Mouse (Mus musculus) testis, adult 2 months (tissue): ENCODE results near the gene Epha8. TPM values are rescaled to one million over a fixed set of nuclear protein-coding genes. Genes with fewer than 3 reads are reported as not detected.

Experiments
- H3K27ac ChIP-seq: fragments of 200-500 bp; 2 replicates; pipeline ENCODE4 v1.5.1; 2012; ENCODE audit warnings: low read depth, low read length; ENCODE audit not compliant: control insufficient read depth, insufficient read depth
- H3K27me3 ChIP-seq: fragments of 200-500 bp; 2 replicates; pipeline ENCODE4 v1.6.1; 2012; ENCODE audit warnings: mild to moderate bottlenecking, low read length, moderate library complexity; ENCODE audit not compliant: control insufficient read depth, insufficient read depth
- H3K36me3 ChIP-seq: fragments of 200-500 bp; 2 replicates; pipeline ENCODE4 v1.6.1; 2012; ENCODE audit warnings: mild to moderate bottlenecking, low read length; ENCODE audit not compliant: control insufficient read depth, insufficient read depth
- H3K4me1 ChIP-seq: fragments of 200-500 bp; 2 replicates; pipeline ENCODE4 v1.6.1; 2012; ENCODE audit warnings: low read length; ENCODE audit not compliant: control insufficient read depth, insufficient read depth
- H3K4me3 ChIP-seq: fragments of 200-500 bp; 2 replicates; pipeline ENCODE4 v1.5.1; 2012; ENCODE audit warnings: low read depth, mild to moderate bottlenecking, low read length, moderate library complexity, mixed read lengths; ENCODE audit not compliant: control insufficient read depth
- CTCF ChIP-seq: fragments of 200-500 bp; IDR thresholded peaks from 2 replicates; pipeline ENCODE4 v1.5.1; 2012; ENCODE audit warnings: low read depth, mild to moderate bottlenecking, inconsistent platforms, low read length, moderate library complexity; ENCODE audit not compliant: control insufficient read depth, insufficient read depth, insufficient replicate concordance
- POLR2A ChIP-seq: fragments of 200-500 bp; IDR thresholded peaks from 2 replicates; pipeline ENCODE4 v1.6.1; 2012; ENCODE audit warnings: low read depth, mild to moderate bottlenecking, inconsistent platforms, low read length, moderate library complexity; ENCODE audit not compliant: control insufficient read depth
- polyA plus RNA-seq: library from polyadenylated mRNA; depleted of rRNA; stranded (reverse); fragments of >200 nt; gene quantifications from 2 replicates; pipeline ENCODE4 v1.2.3, GENCODE M21; 2012

Epha8 gene
- polyA plus RNA-seq, 1 experiment, result 2.0 TPM

DNA sequence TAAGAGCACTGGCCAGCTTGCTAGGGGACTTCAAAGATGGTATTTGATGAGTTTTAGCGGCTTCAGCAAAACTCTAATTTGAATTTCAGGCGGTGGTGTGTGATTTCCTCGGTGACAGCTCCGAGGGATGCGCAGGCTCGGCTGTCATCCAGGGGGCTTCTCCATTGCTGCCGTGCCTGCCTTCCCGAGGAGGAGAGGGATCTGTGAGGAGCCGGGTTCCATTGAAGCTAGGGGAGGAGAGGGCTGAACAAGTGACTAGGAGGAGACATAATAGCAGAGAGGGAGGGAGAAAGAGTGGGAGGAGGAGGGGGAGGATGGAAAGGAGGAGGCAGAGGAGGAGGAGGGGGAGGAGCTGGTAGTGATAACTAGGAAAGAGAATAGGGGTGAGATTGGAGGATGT is 10.9 kb upstream of the Epha8 start:
- Histone ChIP-seq H3K27ac (no peak overlapping the region), H3K27me3 (no peaks in the 10 kb centered on the region), H3K36me3 (no peaks in the 10 kb centered on the region), H3K4me1 (no peaks in the 10 kb centered on the region; the same call in 1 of the 2 replicates), H3K4me3 (no peak overlapping the region)
- TF ChIP-seq POLR2A (no peak), CTCF (no peak)

DNA sequence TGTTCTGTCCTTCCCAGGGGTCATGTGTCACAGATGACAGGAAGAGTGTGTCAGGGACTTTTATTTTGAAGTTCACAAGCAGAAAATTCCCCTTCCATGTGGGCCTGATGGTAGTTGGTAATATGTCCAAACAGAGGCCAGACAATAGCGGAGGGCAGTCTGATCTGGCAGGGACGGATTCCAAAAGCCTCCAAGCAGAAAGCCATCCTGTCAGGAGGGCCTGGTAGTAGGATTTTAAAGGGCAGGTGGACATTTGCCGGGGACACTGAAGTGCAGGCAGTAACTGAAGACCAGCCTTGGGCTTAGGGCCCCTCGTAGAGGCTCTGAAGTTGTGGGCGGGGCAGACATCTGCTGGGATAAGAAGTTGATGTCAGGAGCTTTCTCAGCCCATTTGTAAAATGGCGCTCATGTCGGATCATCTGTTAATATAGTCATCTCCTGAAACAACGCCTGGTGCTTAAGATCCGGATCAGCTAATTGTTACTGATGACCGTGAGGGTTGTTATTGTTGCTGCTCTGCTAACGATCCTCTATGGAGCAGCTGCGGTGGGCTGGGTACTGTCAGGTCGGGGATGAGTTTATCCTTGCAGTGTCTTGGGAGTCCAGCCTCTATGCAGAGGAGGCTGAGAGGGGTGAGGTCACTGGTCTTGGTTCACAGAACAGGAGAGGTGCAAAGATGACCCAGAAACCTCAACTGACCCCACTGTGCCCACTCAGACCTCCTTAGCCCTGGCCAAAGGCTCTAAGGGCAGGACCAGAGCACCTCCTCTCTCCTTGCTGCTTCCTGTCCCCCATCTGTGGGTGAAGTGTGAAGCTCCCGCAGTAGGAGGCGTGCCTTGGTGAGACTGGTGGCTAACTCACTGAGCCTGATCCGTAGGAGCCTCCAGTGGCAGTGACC is 10.1 kb upstream of the Epha8 start:
- Histone ChIP-seq H3K4me3 (no peak overlapping the region), H3K27ac (no peak overlapping the region), H3K27me3 (no peaks in the 10 kb centered on the region), H3K36me3 (no peaks in the 10 kb centered on the region), H3K4me1 (no peaks in the 10 kb centered on the region; the same call in 1 of the 2 replicates)
- TF ChIP-seq CTCF, result no peak
- TF ChIP-seq POLR2A, result no peak

GRCm38 (mm10) chr4:136964990-136965421 is 8.4 kb upstream of the Epha8 start:
- H3K4me1 ChIP-seq, result no peaks in the 10 kb centered on the region; the same call in 1 of the 2 replicates
- TF ChIP-seq POLR2A (no peak), CTCF (no peak)
- H3K27ac ChIP-seq, result no peak overlapping the region
- no peak overlapping the region for H3K4me3 ChIP-seq
- no peaks in the 10 kb centered on the region for H3K27me3 ChIP-seq
- H3K36me3 ChIP-seq, result no peaks in the 10 kb centered on the region

DNA sequence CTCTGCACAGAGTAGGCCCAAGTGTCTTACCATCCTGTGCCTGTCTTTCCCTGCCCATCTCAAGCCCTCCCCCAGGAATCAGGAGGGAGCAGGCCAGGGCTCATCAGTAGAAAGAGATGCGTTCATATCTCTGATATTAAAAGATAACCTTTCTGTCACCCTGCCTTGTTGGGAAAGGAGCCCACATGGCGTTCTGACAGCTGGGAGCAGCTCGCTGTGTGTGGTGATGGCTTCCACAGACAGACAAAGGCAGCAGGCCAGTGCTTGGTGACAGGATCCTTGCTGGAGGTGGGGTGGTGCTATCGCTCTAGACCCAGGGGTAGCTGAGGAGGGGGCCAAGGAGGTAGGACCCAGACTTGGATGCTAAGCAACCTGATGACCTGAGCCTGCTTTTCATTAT is 5.8 kb upstream of the Epha8 start:
- peaks cover 6% of the 10 kb centered on the region for H3K4me1 ChIP-seq

DNA sequence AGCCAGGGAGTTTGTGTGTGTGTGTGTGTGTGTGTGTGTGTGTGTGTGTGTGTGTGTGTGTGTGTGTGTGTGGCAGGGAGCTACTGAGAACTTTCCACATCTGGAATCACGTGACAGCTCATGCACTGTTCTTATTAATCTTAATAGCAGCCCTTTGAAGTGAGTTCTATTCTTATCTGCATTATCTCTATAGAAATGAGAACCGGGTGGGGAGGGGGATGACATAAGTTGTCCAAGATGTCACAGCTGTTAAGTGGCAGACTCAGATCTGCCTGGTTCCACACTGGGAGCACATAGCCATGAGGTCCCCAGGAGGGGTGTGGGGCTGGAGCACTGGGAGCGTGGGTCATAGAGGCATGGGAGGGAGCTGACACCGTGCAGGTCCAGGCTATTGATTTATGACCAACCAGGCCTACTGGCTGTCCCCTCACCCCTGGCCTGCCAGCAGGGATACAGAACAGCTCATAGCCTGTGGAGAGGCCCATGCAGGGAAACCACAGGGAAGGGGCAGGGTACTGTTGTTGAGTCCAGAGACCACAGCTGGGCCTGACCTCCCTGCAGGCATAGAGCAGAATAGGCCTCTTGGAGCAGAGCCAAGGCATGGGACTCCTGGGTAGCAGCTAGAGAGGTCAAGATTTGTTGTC is 5.1 kb upstream of the Epha8 start:
- no peaks in the 10 kb centered on the region for H3K27me3 ChIP-seq
- H3K36me3 ChIP-seq, result no peaks in the 10 kb centered on the region
- peaks cover 13% of the 10 kb centered on the region for H3K4me1 ChIP-seq
- no peak overlapping the region for H3K4me3 ChIP-seq
- TF ChIP-seq CTCF, result no peak
- TF ChIP-seq POLR2A, result no peak
- H3K27ac ChIP-seq, result no peak overlapping the region

More for the DNA sequence above, 5.8 kb upstream of the Epha8 start:
- no peak overlapping the region for H3K4me3 ChIP-seq
- H3K27me3 ChIP-seq, result no peaks in the 10 kb centered on the region
- TF ChIP-seq POLR2A (no peak), CTCF (no peak)
- H3K27ac ChIP-seq, result no peak overlapping the region
- no peaks in the 10 kb centered on the region for H3K36me3 ChIP-seq

- Histone ChIP-seq H3K27ac (no peak overlapping the region), H3K36me3 (no peaks in the 10 kb centered on the region), H3K27me3 (no peaks in the 10 kb centered on the region), H3K4me1 (peaks cover 17% of the 10 kb centered on the region), H3K4me3 (no peak overlapping the region)
- no peak for TF ChIP-seq CTCF
- TF ChIP-seq POLR2A, result no peak
Measured at GRCm38 (mm10) chr4:136960581-136960980, 4.0 kb upstream of the Epha8 start.

- H3K4me3 ChIP-seq, result no peak overlapping the region
- no peak overlapping the region for H3K27ac ChIP-seq
- no peak for TF ChIP-seq CTCF
- no peak for TF ChIP-seq POLR2A
- H3K36me3 ChIP-seq, result no peaks in the 10 kb centered on the region
- peaks cover 17% of the 10 kb centered on the region for H3K4me1 ChIP-seq
- no peaks in the 10 kb centered on the region for H3K27me3 ChIP-seq
Measured at GRCm38 (mm10) chr4:136960068-136960467, 3.5 kb upstream of the Epha8 start.
